Mouse (Mus musculus) G1E (cell line): Measurements from ENCODE around the gene Ntn1. TPM values are rescaled to one million over a fixed set of nuclear protein-coding genes. Genes with fewer than 3 reads are reported as not detected.

Experiments used
- ATAC-seq: 2 replicates; pipeline ENCODE4 v1.8.0; 2016; ENCODE audit warnings: mild to moderate bottlenecking; ENCODE audit not compliant: insufficient number of reproducible peaks, poor library complexity, low FRiP score, severe bottlenecking; ENCODE audit errors: extremely low read depth
- DNase-seq: peaks from one replicate; pipeline ENCODE4 v3.0.0; 2012; ENCODE audit warnings: low spot score
- H3K27me3 ChIP-seq: 2 replicates; pipeline ENCODE4 v1.6.1; 2012; ENCODE audit warnings: mild to moderate bottlenecking, low read length, inconsistent platforms; ENCODE audit not compliant: insufficient read depth
- H3K36me3 ChIP-seq: replicated peaks from 2 replicates; pipeline ENCODE3; 2012; ENCODE audit warnings: mild to moderate bottlenecking, inconsistent platforms
- H3K4me1 ChIP-seq: 2 replicates; pipeline ENCODE4 v1.6.1; 2012; ENCODE audit warnings: low read depth, low read length, inconsistent platforms, mixed read lengths; ENCODE audit not compliant: insufficient read depth
- H3K4me3 ChIP-seq: 2 replicates; pipeline ENCODE4 v1.5.1; 2012; ENCODE audit warnings: low read depth, mild to moderate bottlenecking, inconsistent platforms, low read length, moderate library complexity, mixed read lengths
- H3K9me3 ChIP-seq: replicated peaks from 2 replicates; pipeline ENCODE4 v1.6.1; 2012; ENCODE audit warnings: inconsistent platforms
- CTCF ChIP-seq: IDR thresholded peaks from 2 replicates; pipeline ENCODE4 v1.5.1; 2012; ENCODE audit warnings: low read depth, low read length, inconsistent platforms, mixed read lengths
- GATA1 ChIP-seq: IDR thresholded peaks from 2 replicates; pipeline ENCODE4 v1.6.1; 2012; ENCODE audit warnings: borderline replicate concordance, low read length, inconsistent platforms, mixed read lengths
- GATA2 ChIP-seq: IDR thresholded peaks from 2 replicates; pipeline ENCODE4 v1.6.1; 2012; ENCODE audit warnings: low read depth, low read length, inconsistent platforms, borderline replicate concordance
- POLR2AphosphoS5 ChIP-seq: IDR thresholded peaks from 2 replicates; pipeline ENCODE4 v1.6.1; 2012; ENCODE audit warnings: low read depth, low read length, inconsistent platforms; ENCODE audit not compliant: insufficient replicate concordance
- TAL1 ChIP-seq: conservative IDR thresholded peaks from 2 replicates; pipeline ENCODE4 v1.6.1; 2012; ENCODE audit warnings: low read depth, low read length, inconsistent platforms, mixed read lengths
- polyA plus RNA-seq: library from polyadenylated mRNA; stranded (reverse); fragments of >175 nt; gene quantifications from 2 replicates; pipeline ENCODE4 v1.2.3, GENCODE M21; 2012
- total RNA-seq, 2 experiments: library from RNA; stranded (forward) in 1 of 2; stranded (reverse) in 1 of 2; fragments of 200-1000 nt in 1 of 2; fragments of >200 nt in 1 of 2; fragmentation: Nextera tagmentation in 1 of 2; gene quantifications; 2 replicates each; pipeline ENCODE4 v1.2.3; 2014 to 2017

Gene Ntn1
- total and polyA plus RNA-seq, 3 experiments: under 0.01 TPM; not detected in 2

- no peaks in the 10 kb centered on the region for H3K4me1 ChIP-seq
- TF ChIP-seq GATA1 (no peak), POLR2AphosphoS5 (no peak)
- no peak for DNase-seq
Observed at GRCm38 (mm10) chr11:68355561-68355960, 45.1 kb downstream of the Ntn1 start.

GRCm38 (mm10) chr11:68354848-68355247 is 45.8 kb downstream of the Ntn1 start:
- Histone ChIP-seq H3K36me3 (no peaks in the 10 kb centered on the region), H3K27me3 (no peaks in the 10 kb centered on the region), H3K4me1 (no peaks in the 10 kb centered on the region), H3K4me3 (no peak overlapping the region), H3K9me3 (peaks cover 3% of the 10 kb centered on the region; the same call in 1 of the 2 replicates)
- TF ChIP-seq CTCF (no peak), TAL1 (no peak), GATA1 (no peak), POLR2AphosphoS5 (no peak), GATA2 (no peak)
- no peak for ATAC-seq
- no peak for DNase-seq

More at GRCm38 (mm10) chr11:68355561-68355960, 45.1 kb downstream of the Ntn1 start:
- H3K9me3 ChIP-seq: peaks cover 3% of the 10 kb centered on the region; the same call in 1 of the 2 replicates
- no peaks in the 10 kb centered on the region for H3K27me3 ChIP-seq
- no peaks in the 10 kb centered on the region for H3K36me3 ChIP-seq
- H3K4me3 ChIP-seq: no peak overlapping the region
- ATAC-seq: no peak

- H3K36me3 ChIP-seq: no peaks in the 10 kb centered on the region
- DNase-seq (no peak), ATAC-seq (no peak)
- H3K27me3 ChIP-seq: peaks cover 3% of the 10 kb centered on the region; the same call in 1 of the 2 replicates
- no peak overlapping the region for H3K4me3 ChIP-seq
- no peaks in the 10 kb centered on the region for H3K4me1 ChIP-seq
- no peak for TF ChIP-seq POLR2AphosphoS5
- no peak for TF ChIP-seq CTCF
- no peak for TF ChIP-seq GATA2
- no peak for TF ChIP-seq GATA1
- no peak for TF ChIP-seq TAL1
- no peaks in the 10 kb centered on the region for H3K9me3 ChIP-seq
Observed at GRCm38 (mm10) chr11:68352236-68352635, 48.4 kb downstream of the Ntn1 start.

GRCm38 (mm10) chr11:68348851-68349250 is 51.8 kb downstream of the Ntn1 start:
- H3K4me3 ChIP-seq: no peak overlapping the region
- no peaks in the 10 kb centered on the region for H3K4me1 ChIP-seq
- peaks cover 3% of the 10 kb centered on the region; the same call in 1 of the 2 replicates for H3K27me3 ChIP-seq
- TF ChIP-seq CTCF (no peak), POLR2AphosphoS5 (no peak), GATA1 (no peak), GATA2 (no peak), TAL1 (no peak)
- ATAC-seq (no peak), DNase-seq (no peak)
- H3K36me3 ChIP-seq: no peaks in the 10 kb centered on the region
- no peaks in the 10 kb centered on the region for H3K9me3 ChIP-seq

GRCm38 (mm10) chr11:68348083-68348482 is 52.5 kb downstream of the Ntn1 start:
- no peaks in the 10 kb centered on the region for H3K36me3 ChIP-seq
- no peaks in the 10 kb centered on the region for H3K4me1 ChIP-seq
- ATAC-seq (no peak), DNase-seq (no peak)
- H3K4me3 ChIP-seq: no peak overlapping the region
- H3K27me3 ChIP-seq: peaks cover 3% of the 10 kb centered on the region; the same call in 1 of the 2 replicates
- H3K9me3 ChIP-seq: no peaks in the 10 kb centered on the region
- TF ChIP-seq TAL1: no peak
- no peak for TF ChIP-seq CTCF

GRCm38 (mm10) chr11:68347508-68347907 is 53.1 kb downstream of the Ntn1 start:
- Histone ChIP-seq H3K4me1 (no peaks in the 10 kb centered on the region), H3K9me3 (no peaks in the 10 kb centered on the region), H3K27me3 (peaks cover 3% of the 10 kb centered on the region; the same call in 1 of the 2 replicates), H3K36me3 (no peaks in the 10 kb centered on the region), H3K4me3 (no peak overlapping the region)
- ATAC-seq: no peak
- no peak for TF ChIP-seq POLR2AphosphoS5
- no peak for TF ChIP-seq GATA1
- no peak for TF ChIP-seq GATA2
- TF ChIP-seq CTCF: no peak
- no peak for TF ChIP-seq TAL1
- no peak for DNase-seq

- DNase-seq: no peak
- TF ChIP-seq GATA1 (no peak), CTCF (no peak)
- Histone ChIP-seq H3K36me3 (no peaks in the 10 kb centered on the region), H3K9me3 (no peaks in the 10 kb centered on the region), H3K27me3 (peaks cover 3% of the 10 kb centered on the region; the same call in 1 of the 2 replicates), H3K4me3 (no peak overlapping the region), H3K4me1 (no peaks in the 10 kb centered on the region)
- no peak for ATAC-seq
Observed at GRCm38 (mm10) chr11:68346099-68346498, 54.5 kb downstream of the Ntn1 start.
